Mouse (Mus musculus): ENCODE data around the gene Tmem205.

Tmem205 gene

GRCm38 (mm10) chr9:21927208-21927753 lies at the start of gene Tmem205, which contains the start of gene Ccdc159:
Gene Tmem205 (minus strand): TSS chr9:21927556.
Gene Ccdc159 (plus strand): TSS chr9:21927471.
- peak; percentile 99 for DNase-seq

DNA sequence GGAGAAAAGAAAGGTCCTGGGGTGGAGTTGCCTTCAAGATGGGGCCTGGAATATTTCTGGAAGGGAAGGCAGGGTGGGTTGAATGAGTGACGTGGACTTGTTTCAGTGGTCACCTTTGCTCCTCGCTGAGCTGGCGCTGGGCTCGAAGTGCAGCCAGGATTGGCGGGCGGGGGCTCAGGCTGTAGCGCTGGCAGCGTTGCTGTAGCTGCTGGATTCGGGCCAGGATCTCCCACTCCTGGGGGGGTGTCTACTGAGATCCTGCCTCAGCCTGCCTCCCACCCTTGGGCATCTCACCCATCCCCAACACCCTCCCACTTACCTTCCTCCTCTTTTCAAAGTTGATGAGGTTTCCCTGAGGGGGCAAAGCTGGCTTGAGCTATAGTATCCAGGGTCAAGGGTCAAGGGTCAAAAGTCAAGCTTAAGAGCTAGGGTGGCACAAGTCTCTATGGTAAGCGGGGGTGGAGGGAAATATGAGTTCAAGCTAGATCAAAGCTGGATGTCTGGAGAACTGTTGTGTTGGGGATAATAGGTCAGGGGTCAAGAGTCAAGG lies 49.3 kb upstream of the Tmem205 start:
- DNase-seq: no peak

- no peak for DNase-seq
Measured at GRCm38 (mm10) chr9:21969304-21969703, 41.9 kb upstream of the Tmem205 start.

DNA sequence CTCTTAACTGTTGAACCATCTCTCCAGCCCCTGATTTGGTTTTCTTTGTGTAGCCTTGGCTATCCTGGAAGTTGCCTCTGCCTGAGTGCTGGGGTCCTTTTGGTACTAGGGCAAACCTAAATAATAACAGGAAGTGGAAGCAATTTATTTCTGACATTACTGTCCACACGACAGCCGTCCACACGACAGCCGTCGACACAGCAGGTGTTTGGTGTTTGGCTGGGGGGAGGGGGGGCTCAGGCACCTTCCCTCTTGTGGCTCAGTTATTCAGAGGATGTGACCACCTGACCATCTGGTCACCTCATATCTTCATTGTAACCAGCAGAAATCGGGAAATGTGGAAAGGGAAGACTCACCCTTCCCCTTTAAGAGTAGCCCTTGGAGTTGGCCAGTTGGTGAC lies 41.5 kb upstream of the Tmem205 start:
- DNase-seq: no peak

GRCm38 (mm10) chr9:21963417-21963816 lies 36.1 kb upstream of the Tmem205 start, which contains the start of gene Epor:
Gene Epor (minus strand): TSS chr9:21963506.
- peak; percentile 63 for DNase-seq

DNA sequence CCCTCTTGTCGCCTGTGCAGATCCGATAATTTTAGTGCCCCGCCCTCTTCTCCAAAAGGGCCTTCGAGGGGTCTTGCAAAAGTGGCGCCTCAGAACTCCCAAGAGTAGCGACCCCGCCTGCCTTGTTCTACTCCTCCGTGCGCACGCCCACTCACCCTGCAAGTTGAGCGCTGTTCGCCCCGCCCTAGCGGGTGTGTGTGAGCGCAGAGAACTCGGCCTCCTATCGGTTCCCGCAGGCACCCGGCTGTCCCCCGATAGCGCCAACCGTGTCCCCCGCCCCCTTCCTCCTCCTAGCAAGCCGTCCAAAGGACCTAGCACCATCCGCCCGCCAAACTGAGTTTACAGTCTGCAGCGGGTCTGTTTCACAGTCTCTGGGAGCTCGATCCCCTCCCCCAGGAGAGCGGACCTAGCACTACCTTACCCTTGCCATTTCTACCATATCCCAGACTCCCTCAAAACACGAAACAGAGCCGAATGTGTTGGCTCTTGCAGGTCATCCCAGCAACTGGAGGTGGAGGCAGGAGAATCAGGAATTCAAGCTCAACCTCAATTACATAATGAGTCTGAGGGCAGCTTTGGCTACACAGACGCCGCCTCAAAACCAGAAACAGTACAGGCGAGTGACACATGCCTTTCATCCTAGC lies 35.2 kb upstream of the Tmem205 start:
- DNase-seq: peak; percentile 74

DNA sequence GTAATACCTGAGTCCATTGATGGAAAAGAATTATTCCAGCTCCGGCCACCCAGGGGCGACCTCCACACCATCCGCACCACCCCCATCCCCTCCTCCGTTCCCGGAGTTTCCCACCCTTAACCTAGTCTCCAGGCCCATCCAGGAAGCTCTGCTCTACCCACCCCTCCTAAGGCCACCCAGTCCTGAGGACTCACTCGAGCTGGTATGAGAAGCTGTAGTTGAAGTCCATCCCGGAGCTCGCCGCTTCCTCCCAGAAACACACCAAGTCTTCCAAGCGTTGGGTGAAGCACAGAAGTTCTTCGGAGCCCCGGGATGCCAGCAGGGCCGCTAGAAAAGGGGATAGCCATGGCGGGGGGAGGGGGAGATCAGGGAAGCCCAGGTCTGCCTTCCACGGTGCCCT lies 34.7 kb upstream of the Tmem205 start:
- peak; percentile 25 for DNase-seq

- DNase-seq: peak; percentile 21
Measured at GRCm38 (mm10) chr9:21961366-21961980, 34.1 kb upstream of the Tmem205 start.

DNA sequence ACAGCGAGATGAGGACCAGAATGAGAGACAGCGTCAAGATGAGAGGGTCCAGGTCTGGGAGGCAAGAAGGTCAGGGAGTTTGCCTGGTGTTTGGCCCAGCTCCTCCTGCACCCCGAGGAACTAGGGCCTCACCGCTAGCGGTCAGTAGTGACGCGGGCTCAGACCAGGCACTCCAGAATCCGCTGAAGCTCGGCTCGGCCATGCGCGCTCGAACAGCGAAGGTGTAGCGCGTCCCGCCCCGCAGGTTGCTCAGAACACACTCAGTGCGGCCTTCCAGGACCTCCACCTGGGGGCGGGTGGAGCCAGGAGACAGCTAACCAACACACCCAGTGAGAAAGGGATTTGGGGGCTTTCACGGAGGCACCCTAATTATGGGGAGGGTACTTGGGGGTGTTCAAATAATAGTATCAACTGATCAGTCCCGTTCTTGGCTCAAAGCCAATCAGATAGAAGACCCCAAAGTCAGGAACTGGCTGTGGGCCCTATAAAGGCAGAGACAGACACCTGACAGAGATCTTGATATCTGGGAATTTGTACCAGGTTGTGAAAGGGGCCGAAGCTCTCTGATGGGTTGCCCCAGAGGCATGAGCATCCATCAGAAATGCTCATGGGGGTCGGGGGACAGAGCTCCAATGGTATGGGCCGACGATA lies 33.3 kb upstream of the Tmem205 start:
- DNase-seq: peak; percentile 31

- no peak for DNase-seq
Measured at GRCm38 (mm10) chr9:21960135-21960534, 32.8 kb upstream of the Tmem205 start.

DNA sequence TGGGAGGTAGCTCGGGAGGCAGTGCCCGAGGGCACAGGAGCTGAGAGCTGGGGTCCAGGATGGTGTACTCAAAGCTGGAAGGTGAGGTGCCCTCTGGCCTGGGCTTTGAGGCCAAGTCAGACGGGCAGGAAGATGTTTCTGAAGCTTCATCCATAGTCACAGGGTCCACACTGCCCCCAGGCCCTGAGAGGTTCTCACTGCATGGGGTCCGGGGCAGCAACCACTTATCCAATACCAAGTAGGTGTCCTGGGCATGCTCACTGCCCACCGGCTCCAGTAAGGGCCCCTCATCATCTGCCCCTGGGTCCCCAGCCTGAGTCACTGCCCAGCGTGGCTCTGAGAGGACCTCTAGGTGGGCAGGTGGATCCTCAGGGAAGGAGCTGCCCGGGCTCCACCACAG lies 31.9 kb upstream of the Tmem205 start:
- no peak for DNase-seq

GRCm38 (mm10) chr9:21958372-21958771 lies 31.0 kb upstream of the Tmem205 start:
- DNase-seq: no peak

GRCm38 (mm10) chr9:21955570-21956281 lies 28.4 kb upstream of the Tmem205 start, which contains the start of gene Swsap1:
Gene Swsap1 (plus strand): TSS chr9:21955755.
- DNase-seq: peak; percentile 99

DNA sequence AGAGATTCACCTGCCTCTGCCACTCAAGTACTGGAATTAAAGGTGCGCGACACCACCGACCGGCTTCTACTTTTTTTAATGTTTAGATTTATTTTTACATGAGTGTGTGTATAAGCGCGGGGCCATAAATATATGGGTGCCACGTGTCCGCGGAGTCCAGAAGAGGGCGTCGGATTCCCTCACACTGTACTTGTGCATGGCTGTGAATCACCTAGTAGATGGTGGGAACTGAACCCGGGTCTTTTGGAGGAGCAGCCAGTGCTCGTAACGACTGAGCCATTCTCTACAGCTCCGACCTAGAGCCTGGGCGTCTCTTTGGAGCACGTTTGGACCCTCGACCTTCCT lies 27.8 kb upstream of the Tmem205 start:
- DNase-seq: no peak

- no peak for DNase-seq
Measured at GRCm38 (mm10) chr9:21954635-21955034, 27.3 kb upstream of the Tmem205 start.

GRCm38 (mm10) chr9:21953600-21953999 lies 26.2 kb upstream of the Tmem205 start:
- peak; percentile 56 for DNase-seq

DNA sequence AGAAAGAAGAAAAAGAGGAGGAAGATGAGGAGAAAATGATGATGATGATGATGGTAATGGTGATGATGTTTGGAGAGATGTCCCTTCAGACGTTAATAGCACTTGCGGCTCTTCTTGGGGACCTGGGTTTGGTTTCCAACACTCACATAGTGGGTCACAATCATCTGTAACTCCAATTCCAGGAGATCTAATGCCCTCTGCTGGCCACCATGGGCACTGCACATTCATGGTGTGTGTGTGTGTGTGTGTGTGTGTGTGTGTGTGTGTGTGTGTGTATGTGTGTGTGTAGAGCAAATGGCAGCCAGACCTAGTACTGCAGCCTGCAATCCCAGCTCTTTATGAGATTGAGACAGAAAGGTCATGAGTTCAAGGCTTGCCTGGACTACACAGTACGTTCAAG lies 24.6 kb upstream of the Tmem205 start:
- DNase-seq: no peak

GRCm38 (mm10) chr9:21950322-21950721 lies 23.0 kb upstream of the Tmem205 start:
- peak; percentile 66 for DNase-seq

GRCm38 (mm10) chr9:21948790-21949189 lies 21.4 kb upstream of the Tmem205 start:
- DNase-seq: no peak

DNA sequence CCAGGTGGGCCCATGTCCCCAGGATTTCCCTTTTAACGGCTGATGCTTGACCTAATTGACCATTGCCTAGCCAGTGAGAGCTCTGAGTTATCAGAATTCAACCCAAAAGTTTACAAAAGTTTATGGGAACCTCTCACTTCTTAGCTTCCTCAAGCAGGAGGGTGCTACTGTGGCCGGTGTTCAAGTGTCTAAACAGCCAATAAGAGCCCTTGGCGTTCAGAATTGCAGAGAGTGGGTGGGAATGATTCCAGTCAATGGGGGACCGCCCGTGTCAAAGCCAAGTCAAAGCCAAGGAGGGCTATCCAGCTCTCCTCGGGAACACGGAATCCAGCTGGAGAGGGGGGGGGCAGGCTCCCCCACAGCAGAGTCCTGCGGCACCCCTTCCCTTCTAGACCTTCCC lies 20.8 kb upstream of the Tmem205 start:
- no peak for DNase-seq

- no peak for DNase-seq
Measured at GRCm38 (mm10) chr9:21947540-21948130, 20.3 kb upstream of the Tmem205 start.

- no peak for DNase-seq
Measured at GRCm38 (mm10) chr9:21944267-21944666, 16.9 kb upstream of the Tmem205 start.

Measured in retina, postnatal 1 day (tissue).